Mouse (Mus musculus): ENCODE measurements at regions not wholly inside any gene's neighbourhood (a gene's known extent, or its start where the extent isn't known, plus 50 kb on each side); places are given as distances from the start of the nearest gene placed in this dataset.
"Not testable (repeated sequence)": the region's sequence is repeated elsewhere in the genome, so short reads cannot be mapped to it uniquely, and the experiment has no call there.

DNA sequence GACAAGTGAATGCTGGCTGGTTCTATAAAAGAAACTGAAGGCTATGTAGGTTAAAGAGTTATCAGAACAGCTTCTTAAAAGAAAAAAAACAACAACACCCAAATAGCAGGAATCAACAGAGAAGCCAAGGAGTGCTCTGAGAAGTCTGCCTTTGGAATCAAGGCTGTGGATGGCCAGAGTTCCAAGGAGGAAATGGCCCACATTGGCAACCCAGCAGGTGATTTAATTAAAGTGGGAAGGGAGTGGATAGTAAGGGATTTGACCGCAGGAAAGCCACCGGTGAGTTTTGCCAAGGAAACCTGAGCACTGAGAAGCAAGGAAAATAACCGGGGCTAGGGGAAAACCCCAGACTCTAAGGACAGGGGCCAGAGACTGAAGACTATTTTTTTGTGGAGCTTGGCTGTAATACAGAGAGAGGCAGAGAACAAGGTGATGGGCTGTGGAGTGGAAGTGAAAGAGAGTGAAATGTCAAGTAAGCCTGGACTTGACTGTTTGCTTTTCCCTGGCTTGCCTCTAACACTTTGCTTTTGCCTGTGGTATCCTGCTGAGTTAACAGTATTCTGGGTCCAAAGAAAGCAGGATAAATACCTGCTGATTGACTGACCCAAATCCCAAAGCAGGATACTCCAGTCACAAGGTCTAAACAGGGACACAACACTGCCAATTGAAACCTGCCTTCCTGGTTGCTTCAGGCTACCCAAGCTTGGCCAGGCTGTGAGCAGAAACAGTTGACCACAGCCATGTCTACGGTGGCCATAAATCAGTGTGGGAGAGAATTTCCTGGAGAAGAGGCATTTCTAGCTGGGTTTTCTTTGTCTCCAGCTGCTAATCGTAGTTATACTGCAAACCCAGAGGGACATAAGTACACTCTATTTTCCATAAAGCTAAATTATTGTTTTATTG is 125.9 kb downstream of the Arrdc3 start:
- DNase-seq (ENCODE audit: low spot score in 2 of 2): no peak

- DNase-seq (ENCODE audit: low spot score in 2 of 2): no peak
Observed at GRCm38 (mm10) chr13:81013953-81014352, 130.8 kb downstream of the Arrdc3 start.

DNA sequence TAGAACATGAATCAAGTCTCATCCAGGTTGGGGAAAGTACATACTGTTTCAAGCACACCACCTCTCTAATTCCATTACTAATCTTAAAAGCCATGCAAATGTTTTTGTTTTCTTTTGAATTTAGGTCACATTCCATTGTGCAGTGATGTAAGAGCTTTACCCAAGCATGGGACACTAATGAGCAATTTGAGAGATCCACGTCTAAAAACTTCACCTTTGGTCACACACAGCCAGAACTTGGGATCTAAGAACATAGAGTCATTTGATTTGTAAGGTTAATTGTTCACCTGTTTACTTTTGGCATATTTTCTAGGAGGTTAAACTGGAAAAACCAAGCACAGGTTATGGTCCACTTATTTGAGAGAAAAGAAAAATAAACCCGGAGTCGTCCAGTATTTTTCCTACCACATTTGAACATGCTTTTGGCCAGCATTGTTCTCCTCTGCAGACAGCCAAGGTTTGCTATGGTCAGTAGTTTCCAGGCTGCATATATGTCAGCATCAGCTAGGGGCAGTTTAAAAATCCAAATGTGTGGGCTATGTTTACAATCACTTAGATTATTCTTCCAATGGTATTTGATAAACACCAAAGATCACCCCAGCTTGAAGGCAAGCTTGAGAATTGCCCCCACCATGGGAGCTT is 137.0 kb downstream of the Arrdc3 start:
- DNase-seq (ENCODE audit: low spot score in 2 of 2): no peak

GRCm38 (mm10) chr13:81020811-81021210 is 137.6 kb downstream of the Arrdc3 start:
- no peak for DNase-seq (ENCODE audit: low spot score in 2 of 2)

DNA sequence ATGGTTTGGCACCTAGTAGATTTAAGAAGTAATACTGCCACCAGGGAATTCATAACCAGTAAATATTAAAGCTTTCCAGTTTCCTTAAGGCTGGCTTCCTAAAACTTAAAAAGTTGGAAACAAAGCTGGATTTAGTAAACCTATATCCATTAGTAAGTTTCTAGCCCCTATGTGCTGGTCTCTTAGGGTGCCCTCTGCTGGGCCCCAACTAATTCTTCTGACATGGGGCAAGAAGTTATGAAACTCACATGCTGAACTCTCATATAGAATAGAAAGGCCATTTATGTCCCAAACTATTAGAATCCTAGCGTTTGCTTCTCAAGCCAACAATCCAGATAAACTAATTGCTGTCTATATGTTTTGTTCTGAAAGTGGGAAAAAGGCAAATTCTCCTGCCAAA is 139.2 kb downstream of the Arrdc3 start:
- DNase-seq (ENCODE audit: low spot score in 2 of 2): no peak

DNA sequence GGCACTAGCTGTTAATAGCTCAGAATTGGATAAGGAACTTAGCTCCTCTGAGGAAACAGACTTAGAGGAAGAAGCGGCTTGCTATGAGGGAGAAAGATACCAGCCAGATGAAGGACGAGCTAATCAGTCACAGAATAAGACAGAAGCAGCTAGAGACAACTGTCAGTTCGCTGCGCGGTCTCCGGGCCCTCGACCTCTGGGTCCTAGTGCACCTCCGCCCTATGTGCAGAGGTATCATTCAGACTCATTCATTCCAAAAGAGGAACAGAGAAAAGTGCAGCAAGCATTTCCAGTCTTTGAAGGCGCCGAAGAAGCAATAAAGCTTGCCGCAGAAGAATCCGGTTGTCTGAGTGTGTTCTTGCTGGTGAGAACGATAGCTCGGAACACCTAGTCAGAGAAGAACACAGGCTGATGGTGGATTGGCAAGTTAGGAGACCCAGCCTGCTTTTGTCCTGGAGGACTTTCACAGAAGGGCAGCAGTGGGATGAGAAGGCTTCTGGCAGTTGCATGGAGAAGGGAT is 142.1 kb downstream of the Arrdc3 start:
- DNase-seq (ENCODE audit: low spot score in 2 of 2): not testable (repeated sequence)

- DNase-seq (ENCODE audit: low spot score in 2 of 2): no peak
Observed at GRCm38 (mm10) chr13:81037316-81037715, 154.1 kb downstream of the Arrdc3 start.

DNA sequence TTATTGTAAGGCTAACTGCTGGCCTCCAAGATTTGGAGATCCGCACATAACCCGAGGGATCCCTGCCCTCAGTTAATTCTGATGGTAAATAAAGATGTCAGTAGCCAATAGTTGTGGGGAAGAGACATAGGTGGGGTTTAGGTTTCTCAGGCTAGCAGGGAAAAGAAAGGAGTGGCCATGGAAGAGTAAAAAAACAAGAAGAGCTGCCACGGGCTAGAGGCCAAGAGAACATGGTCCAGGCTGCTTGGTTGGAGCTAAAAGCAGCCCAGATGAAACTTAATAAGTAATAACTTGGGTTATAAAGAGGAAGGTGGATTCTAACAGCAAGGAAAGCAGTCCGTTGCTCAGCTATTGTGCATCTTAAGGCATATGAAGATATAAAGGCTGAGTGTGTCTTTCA is 155.6 kb downstream of the Arrdc3 start:
- no peak for DNase-seq (ENCODE audit: low spot score in 2 of 2)

DNA sequence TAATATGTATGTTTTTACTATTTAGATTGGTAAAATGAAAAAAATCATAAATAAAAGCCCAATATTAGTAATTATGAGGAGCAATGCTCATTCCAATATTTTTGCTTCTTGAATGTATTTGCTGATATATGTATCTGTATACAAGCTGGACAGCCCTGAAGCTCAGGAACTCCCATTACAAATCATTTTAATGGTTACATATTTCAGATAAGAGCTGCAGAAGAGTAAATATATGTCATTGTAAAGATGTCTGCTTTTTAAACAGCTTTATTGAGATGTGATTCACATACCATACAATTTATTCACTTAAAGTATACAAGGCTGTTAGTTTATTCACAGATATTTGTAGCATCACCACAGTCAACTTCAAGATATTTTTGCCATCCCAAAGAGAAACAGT is 157.3 kb downstream of the Arrdc3 start:
- no peak for DNase-seq (ENCODE audit: low spot score in 2 of 2)

GRCm38 (mm10) chr13:81041646-81042045 is 158.5 kb downstream of the Arrdc3 start:
- no peak for DNase-seq (ENCODE audit: low spot score in 2 of 2)

All from left cerebral cortex, adult 8-10 months (tissue).